Mouse (Mus musculus) splenic B cell, adult 2 months (primary cell): ENCODE measurements at regions not wholly inside any gene's neighbourhood (a gene's known extent, or its start where the extent isn't known, plus 50 kb on each side); places are given as distances from the start of the nearest gene placed in this dataset.
A peak's percentile ranks its signal among the peaks of the same experiment; 100 is the strongest.

Experiments used
- DNase-seq: peaks from one replicate; pipeline ENCODE4 v3.0.0-alpha.2; 2011; ENCODE audit warnings: low read depth, low spot score
- H3K27me3 ChIP-seq: 2 replicates; pipeline ENCODE4 v1.6.1; 2012; ENCODE audit warnings: mild to moderate bottlenecking, low read length, moderate library complexity, mixed read lengths; ENCODE audit not compliant: control insufficient read depth, poor library complexity, insufficient read depth, severe bottlenecking
- H3K36me3 ChIP-seq: 2 replicates; pipeline ENCODE4 v1.6.1; 2012; ENCODE audit warnings: mild to moderate bottlenecking, low read length, moderate library complexity, mixed read lengths; ENCODE audit not compliant: control insufficient read depth, poor library complexity, insufficient read depth, severe bottlenecking

DNA sequence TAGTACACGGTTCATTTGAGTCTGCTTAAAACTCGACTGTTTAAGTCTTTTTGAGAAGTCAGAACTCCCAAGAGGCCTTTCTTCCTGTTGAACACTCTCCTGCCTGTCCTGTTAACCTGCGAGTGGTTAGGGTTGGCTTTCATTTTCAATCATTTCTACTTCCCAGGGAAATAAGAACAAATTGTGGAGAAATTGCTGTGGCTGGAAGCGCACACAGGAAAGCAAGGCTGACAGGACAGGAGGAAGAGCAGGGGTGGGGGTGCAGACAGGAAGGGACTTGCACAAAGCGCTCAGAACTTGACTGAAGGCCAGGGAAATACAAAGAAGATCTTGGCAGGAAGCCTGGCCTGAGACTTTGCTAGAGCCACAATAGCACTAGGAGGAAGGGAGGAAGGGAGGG lies 102.2 kb upstream of the Fyn start:
- H3K27me3 ChIP-seq: no peaks in the 10 kb centered on the region
- no peaks in the 10 kb centered on the region for H3K36me3 ChIP-seq
- DNase-seq: peak; percentile 57

GRCm38 (mm10) chr10:39262466-39262865 lies 98.9 kb upstream of the Ccn6 start:
- H3K27me3 ChIP-seq: no peaks in the 10 kb centered on the region
- no peak for DNase-seq
- no peaks in the 10 kb centered on the region for H3K36me3 ChIP-seq

GRCm38 (mm10) chr10:39261174-39262145 lies 97.9 kb upstream of the Ccn6 start:
- no peaks in the 10 kb centered on the region for H3K36me3 ChIP-seq
- no peaks in the 10 kb centered on the region for H3K27me3 ChIP-seq
- no peak for DNase-seq

- Histone ChIP-seq H3K36me3 (no peaks in the 10 kb centered on the region), H3K27me3 (no peaks in the 10 kb centered on the region)
- no peak for DNase-seq
Observed at GRCm38 (mm10) chr10:39260061-39260460, 96.5 kb upstream of the Ccn6 start.

GRCm38 (mm10) chr10:39257371-39258154 lies 94.0 kb upstream of the Ccn6 start:
- no peaks in the 10 kb centered on the region for H3K36me3 ChIP-seq
- DNase-seq: no peak
- H3K27me3 ChIP-seq: no peaks in the 10 kb centered on the region

- Histone ChIP-seq H3K27me3 (no peaks in the 10 kb centered on the region), H3K36me3 (no peaks in the 10 kb centered on the region)
- DNase-seq: no peak
Observed at GRCm38 (mm10) chr10:39254561-39254960, 91.0 kb upstream of the Ccn6 start.

DNA sequence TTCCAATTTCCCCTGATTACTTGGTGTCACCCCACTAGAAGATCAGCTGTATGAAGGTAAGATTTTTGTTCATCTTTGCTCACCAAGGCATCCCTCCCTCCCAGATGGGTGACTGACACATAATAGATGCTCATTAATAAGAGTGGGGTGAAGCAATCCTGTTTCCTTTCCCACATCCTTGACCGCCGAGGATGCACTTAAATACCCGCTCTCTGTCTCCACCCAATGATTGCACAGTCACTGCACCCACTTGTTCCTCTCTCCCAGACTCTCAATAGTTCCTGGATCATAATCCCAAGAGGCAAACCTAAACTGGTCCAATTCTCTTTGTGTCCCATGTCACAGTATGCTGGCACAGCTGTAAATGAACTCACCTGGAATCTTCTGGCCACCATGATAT lies 86.4 kb upstream of the Ccn6 start:
- Histone ChIP-seq H3K27me3 (no peaks in the 10 kb centered on the region), H3K36me3 (no peaks in the 10 kb centered on the region)
- no peak for DNase-seq

GRCm38 (mm10) chr10:39248486-39248885 lies 84.9 kb upstream of the Ccn6 start:
- no peak for DNase-seq
- Histone ChIP-seq H3K36me3 (no peaks in the 10 kb centered on the region), H3K27me3 (no peaks in the 10 kb centered on the region)

DNA sequence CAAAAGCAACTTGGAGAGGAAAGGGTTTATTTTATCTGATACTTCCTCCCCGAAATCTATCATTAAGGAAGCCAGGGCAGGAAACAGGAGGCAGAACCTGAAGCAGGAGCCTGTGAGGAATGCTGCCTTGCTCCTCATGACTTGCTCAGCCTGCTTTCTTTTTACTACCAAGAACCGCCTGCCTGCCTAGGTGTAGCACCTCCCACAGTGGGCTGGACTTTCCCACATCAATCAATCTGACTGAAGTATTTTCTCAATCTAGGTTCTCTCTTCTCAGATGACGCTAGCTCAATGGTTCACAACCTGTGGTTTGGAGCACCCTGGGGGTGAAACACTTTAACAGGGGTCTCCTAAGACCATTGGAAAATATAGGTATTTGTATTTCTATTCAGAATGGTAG lies 83.4 kb upstream of the Ccn6 start:
- no peaks in the 10 kb centered on the region for H3K27me3 ChIP-seq
- DNase-seq: no peak
- H3K36me3 ChIP-seq: no peaks in the 10 kb centered on the region

GRCm38 (mm10) chr10:39245141-39245540 lies 81.5 kb upstream of the Ccn6 start:
- Histone ChIP-seq H3K36me3 (no peaks in the 10 kb centered on the region), H3K27me3 (no peaks in the 10 kb centered on the region)
- DNase-seq: no peak

DNA sequence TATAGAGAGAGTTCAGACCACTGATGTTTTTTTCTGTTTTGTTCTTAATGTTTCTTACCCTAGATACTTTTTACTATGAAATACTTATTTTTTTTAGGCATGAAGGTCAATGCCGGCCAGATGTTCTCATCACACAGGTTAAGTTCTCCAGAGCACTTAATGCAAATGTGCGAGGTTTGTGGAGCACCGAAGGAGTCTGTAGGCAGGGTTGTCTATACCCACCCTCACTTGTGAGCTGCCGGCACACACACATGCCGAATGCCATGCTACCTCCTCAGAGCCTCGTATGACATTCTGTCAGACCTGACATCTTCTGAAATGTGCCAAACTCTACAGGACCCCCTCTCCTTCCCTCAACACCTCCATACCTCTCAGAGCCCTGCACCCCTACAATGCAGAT lies 80.5 kb upstream of the Ccn6 start:
- no peaks in the 10 kb centered on the region for H3K27me3 ChIP-seq
- DNase-seq: no peak
- no peaks in the 10 kb centered on the region for H3K36me3 ChIP-seq

DNA sequence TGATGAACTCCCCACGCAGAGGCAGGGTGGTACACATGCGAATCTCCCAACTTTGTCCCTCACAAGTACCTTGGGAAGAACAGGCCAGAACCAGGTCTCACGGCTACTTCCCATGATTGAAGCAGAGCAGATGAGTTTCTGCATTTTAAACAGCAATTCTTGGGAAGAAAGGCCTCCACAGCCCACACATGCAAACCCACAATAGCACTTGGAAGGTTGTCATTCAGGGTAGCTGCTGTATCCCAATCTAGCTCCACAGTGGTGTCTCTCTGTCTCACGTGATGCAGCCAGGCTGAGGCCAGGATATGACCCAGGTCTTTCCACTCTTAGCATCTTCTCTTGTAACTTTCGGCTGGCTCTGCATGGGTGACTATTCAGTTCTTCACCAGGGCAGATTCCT lies 78.8 kb upstream of the Ccn6 start:
- Histone ChIP-seq H3K27me3 (no peaks in the 10 kb centered on the region), H3K36me3 (no peaks in the 10 kb centered on the region)
- DNase-seq: no peak

- no peaks in the 10 kb centered on the region for H3K36me3 ChIP-seq
- no peaks in the 10 kb centered on the region for H3K27me3 ChIP-seq
- DNase-seq: no peak
Observed at GRCm38 (mm10) chr10:39241922-39242321, 78.3 kb upstream of the Ccn6 start.

GRCm38 (mm10) chr10:39241486-39241885 lies 77.9 kb upstream of the Ccn6 start:
- no peaks in the 10 kb centered on the region for H3K36me3 ChIP-seq
- DNase-seq: no peak
- no peaks in the 10 kb centered on the region for H3K27me3 ChIP-seq

DNA sequence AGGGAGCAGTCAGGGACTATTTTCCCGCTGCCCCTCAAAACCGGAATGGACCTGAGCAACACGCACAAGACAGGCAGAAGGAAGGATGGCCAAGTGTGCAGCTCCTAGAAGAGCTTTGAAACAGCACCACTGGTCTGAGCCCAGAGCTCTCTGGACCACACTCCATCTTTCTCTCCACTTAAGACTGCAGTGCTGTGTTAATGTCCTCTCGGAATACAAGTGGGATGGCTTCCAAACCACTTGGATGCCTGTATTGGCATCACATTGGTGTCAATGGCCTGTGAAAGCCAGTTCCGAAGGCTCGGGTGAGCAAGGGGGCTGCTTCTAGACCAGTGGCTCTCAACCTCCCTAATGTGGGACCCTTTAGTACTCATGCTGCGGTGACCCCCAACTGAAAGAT lies 77.4 kb upstream of the Ccn6 start:
- Histone ChIP-seq H3K36me3 (no peaks in the 10 kb centered on the region), H3K27me3 (no peaks in the 10 kb centered on the region)
- no peak for DNase-seq
